Mouse (Mus musculus): Measurements from ENCODE around the gene Katnb1.

Katnb1 gene

DNA sequence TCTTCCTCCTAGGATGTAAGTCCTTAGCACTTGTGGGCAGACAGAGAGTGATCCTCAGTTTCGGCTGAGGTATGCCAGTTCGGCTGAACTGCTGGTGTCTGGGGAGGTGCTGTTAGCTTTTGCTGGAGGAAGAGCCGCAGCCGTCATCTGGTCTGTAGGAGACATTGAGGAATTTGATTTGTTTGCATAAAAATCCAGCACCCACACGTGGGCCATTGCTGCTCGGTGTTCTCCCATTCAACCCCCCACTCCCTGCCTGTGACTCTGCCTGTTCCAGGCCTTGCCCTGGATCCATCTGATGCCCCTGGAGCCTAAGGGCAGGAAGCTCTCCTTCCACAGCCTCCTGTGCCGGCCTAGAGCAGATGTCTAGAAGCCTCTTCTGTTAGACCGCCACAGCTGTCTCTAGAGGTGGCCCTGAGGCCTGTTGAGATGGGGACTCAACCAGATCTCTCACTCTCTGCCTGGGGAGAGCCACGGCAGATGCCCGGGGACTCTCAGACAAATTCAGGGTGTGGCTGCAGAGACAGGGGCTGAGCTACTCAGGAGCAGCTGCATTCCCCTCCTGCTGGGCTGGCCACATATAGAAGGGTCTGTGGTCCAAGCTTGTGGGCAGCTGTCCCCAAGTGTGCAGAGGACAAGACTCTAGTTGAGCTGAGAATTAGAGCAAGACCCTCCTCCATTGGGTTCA, 3.9 kb downstream of the Katnb1 start:
- no peak for DNase-seq (ENCODE audit: extremely low spot score, low spot score)

DNA sequence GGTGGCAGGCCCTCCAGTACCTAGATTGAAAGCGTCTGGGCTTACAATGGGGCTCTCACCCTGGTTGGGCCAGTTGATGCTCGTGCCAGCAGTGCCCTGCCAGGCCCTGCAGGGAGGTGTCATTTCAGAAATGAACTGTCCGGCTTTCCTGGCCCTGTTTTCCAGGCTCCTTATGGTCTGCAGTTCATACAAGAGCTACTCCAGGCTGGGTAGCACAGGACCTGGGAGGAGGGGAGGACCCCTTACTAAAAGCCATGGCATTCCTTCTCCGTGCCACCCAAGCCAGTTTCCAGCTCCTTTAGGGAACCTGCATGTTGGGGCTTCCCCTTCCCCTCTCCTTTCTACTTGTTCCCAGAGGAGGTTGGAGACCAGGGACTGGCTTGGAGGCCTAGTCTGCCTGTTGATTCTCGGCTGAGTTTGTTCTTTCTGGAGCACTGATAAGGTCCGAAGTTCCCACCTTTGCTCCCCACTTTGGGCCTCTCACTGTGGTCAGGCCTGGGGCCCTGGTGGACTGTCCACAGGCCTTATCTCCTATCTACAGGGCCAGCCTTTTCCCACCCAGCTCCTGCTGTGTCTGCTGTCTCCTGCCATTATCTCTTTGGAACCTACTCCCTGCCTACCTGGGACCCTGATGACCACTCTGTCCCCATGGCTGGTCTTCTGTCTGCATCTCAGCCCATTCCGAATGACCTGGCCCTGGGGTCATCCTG, 4.6 kb downstream of the Katnb1 start:
- no peak for DNase-seq (ENCODE audit: extremely low spot score, low spot score)

DNA sequence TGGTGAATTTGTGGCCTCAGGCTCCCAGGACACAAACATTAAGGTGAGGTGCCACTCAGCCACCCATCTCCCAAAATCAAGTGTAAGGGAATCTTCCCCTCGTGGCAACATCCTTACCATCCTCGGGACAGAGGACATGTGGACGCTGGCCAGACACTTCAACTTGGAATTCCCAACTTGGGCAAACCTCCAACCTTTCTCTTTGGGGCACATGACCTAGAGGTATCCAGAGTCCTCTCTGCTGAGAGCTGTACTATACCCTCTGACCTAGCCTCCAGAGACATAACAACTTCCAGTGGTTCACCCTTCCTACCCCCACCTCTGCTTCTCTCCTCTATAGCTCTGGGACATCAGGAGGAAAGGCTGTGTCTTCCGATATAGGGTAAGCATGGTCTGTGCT, 12.6 kb downstream of the Katnb1 start:
- DNase-seq (ENCODE audit: extremely low spot score, low spot score), result no peak

DNA sequence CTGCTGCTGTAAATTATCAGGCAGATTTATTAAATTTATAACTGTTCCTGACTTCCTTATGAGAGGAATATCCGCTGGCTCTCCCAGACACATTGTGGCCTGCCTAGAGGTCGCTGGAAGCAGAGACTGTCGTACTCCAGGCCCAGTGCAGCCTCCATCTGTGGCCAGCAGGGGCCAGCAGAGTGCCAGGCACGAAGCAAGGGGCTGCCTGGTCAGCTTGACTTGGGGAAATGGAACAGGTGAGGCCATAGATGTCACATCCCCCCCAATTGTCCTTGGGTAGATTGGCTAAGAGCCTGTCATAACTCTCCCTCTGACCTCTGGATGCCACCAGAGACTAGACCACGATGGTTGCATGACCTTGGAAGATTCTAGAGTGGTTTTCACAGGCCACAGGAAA, 18.0 kb downstream of the Katnb1 start:
- DNase-seq (ENCODE audit: extremely low spot score, low spot score), result peak; percentile 70

GRCm38 (mm10) chr8:95101972-95102371, 21.0 kb downstream of the Katnb1 start:
- no peak for DNase-seq (ENCODE audit: extremely low spot score, low spot score)

DNA sequence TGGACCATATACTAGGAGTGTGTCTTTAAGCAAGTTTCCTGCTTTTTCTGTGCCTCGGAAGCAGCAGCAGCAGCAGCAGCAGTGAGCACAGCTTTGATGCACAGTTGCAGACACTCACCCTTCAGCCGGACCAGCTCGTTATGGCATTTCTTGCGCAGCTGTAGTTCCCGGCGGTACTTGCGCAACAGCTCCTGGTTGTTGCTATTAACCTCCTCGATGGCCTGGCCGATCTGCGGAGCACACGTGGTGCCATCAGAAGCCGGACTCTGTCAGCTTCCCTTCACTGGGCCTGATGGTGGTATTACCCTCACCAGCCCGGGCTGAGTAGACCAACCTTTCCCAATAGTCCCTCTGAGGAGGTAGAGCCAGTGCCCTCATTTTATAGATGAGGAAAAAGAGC, 26.3 kb downstream of the Katnb1 start:
- no peak for DNase-seq (ENCODE audit: extremely low spot score, low spot score)

- DNase-seq (ENCODE audit: extremely low spot score, low spot score), result no peak
These were observed 31.6 kb downstream of the Katnb1 start for GRCm38 (mm10) chr8:95112594-95112993.

GRCm38 (mm10) chr8:95113108-95113507, 32.1 kb downstream of the Katnb1 start:
- DNase-seq (ENCODE audit: extremely low spot score, low spot score), result no peak

- no peak for DNase-seq (ENCODE audit: extremely low spot score, low spot score)
These were observed 32.8 kb downstream of the Katnb1 start for GRCm38 (mm10) chr8:95113750-95114149.

DNA sequence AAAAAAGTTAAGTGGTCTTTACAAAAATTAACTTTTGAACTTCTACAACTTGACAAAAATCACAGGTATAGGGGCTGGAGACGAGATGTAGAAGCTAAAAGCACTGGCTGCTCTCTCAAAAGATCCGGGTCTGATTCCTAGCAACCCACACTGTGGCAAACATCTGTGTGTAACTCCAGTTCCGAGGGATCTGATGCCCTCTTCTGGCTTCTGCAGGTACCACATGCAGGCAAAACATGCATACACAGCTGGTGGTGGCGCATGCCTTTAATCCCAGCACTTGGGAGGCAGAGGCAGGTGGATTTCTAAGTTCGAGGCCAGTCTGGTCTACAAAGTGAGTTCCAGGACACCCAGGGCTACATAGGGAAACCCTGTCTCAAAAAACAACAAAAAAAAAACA, 42.5 kb downstream of the Katnb1 start:
- no peak for DNase-seq (ENCODE audit: extremely low spot score, low spot score)

DNA sequence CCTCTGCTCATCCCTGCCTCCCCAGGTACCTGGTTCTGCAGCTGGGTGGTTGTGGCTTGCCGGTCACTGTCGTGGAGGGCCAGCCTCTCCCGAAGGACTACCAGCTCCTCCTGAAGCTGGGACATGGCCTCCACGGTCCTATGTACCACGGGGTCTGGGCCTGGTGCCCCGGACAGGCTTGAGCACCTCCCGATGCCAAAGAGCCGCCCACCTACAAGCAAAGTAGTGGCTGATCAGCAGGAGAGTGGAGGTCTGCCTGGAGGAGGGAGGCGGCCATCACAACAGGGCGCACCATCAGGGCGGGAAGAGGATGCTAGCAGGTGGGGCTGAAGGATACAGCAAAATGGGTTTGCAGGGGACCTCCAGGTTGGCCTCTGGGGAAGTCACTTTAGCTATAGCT, 45.5 kb downstream of the Katnb1 start:
- no peak for DNase-seq (ENCODE audit: extremely low spot score, low spot score)

DNA sequence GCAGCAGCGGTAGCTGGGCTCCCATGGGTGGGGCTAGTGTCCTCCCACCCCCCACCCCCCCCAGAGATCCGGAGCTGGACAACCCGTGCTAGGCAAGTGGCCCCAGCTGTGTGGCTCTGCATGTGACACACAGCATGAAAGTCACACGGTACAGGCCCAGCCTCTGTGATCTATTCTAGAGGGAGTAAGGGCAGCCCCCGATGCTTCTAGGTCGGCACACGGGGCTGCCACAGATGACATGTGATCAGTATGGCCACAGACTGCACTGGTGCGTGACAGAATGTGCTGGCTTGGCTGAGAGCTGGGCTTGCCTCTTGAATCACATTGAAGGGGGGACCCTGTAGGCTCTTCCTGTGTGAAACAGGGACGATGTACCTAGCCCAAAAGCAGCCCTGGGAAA, 46.7 kb downstream of the Katnb1 start:
- no peak for DNase-seq (ENCODE audit: extremely low spot score, low spot score)

DNA sequence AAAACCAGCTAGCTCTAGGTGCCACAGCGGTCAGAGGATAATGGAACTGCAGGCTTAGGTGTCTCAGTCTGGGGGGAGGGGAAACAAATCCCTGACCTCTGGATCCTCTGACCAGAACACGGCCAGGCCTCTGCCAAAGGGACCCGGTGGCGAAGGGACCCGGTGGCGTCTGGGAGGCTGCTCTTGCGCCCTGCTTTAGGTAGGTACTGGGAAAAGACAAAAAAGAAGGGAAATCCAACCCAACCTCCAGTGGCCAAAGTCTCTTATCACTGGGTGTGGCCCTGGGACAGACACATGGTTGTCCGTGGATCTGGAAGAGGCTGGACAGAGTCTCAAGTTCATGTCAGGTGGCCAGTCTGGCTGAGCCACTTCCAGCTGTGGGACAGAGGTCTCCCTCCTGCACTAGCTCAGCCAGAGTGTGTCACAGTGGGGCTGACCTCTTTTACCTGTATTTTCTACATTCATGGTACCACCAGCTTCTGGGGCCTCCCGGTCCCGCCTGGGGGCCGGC, 47.8 kb downstream of the Katnb1 start:
- DNase-seq (ENCODE audit: extremely low spot score, low spot score), result no peak

GRCm38 (mm10) chr8:95130966-95131537, 50.1 kb downstream of the Katnb1 start:
- DNase-seq (ENCODE audit: extremely low spot score, low spot score), result no peak

DNA sequence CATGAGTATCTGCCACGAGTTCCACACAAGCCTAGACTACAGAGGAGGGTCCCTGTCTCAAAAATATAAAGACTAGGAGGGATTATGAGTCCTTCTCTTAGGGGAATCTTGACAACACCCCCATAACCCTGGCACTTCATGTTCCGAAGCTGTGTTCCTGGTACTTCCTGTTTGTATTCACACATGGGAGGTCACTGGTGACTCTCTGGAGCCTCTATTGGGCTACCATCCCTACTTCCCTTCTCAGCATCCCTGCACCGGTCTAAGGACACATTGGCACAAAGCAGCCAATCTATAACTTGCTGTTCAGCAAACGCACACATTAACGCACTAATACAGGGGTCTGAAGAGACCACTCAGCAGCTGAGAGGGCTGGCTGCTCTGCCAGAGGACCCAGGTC, 51.0 kb downstream of the Katnb1 start:
- no peak for DNase-seq (ENCODE audit: extremely low spot score, low spot score)

GRCm38 (mm10) chr8:95134186-95134585, 53.2 kb downstream of the Katnb1 start:
- DNase-seq (ENCODE audit: extremely low spot score, low spot score), result no peak

DNA sequence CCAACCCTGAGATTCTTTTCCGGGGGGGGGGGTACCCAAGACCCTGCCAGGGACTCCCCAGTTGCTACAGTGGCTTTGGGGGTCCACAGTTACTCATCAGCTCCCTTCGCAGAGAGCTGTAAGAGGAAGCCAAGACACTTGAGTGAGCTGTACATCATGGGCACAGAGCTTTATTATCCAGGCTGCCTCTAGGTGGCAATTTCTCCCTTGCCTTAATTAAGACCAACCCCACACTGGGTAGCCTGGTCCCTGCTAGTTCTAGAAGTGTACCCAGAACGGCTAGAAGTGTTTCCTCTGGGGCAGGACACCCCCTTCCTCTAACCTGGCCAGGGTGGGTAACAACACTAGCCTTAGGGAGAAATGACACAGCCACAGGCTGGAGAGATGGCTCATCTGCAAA, 54.3 kb downstream of the Katnb1 start:
- DNase-seq (ENCODE audit: extremely low spot score, low spot score), result no peak

DNA sequence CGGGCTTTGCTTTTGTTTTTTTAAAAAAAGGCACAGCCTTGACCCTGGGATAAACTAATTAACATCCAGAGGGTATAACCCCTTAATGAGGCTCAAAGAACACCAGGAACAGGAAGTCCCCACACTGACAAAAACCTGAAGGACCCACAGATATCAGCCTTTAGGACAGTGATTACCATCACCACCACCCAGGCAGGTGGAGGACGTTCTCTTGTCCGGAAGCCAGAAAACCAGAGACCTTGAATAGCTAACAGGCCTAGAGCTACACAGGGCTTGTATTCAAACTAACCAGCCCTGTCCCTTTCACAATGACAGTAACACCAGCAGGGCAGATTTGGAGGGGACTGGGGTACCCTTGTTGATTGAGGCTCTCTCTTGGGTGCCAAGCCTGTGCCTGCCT, 55.2 kb downstream of the Katnb1 start:
- no peak for DNase-seq (ENCODE audit: extremely low spot score, low spot score)

- DNase-seq (ENCODE audit: extremely low spot score, low spot score), result no peak
These were observed 56.2 kb downstream of the Katnb1 start for GRCm38 (mm10) chr8:95137201-95137600.

DNA sequence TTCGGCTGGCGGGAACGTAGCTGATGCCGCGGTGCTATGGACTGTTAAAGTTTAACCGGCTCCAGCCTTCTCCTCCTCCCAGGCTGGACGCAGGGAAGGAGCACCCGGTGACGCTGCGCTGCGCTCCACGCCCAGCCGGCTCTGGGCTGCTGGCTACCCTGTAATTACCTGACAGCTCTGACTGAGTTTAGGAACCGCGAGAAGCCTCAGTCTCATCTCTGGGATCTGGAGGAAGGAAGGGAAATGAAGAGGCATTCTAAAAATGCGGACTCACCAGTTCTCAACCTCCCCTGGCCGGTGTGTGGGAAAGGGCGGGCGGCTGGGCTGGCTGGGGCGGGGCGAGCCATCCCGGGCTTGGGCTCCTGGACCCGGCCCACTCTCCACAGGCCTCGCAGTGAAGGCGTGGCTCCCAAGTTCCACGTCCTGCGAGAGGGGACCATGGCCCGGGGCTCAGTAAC, 56.7 kb downstream of the Katnb1 start:
- peak; percentile 48 for DNase-seq (ENCODE audit: extremely low spot score, low spot score)

- DNase-seq (ENCODE audit: extremely low spot score, low spot score), result no peak
These were observed 57.5 kb downstream of the Katnb1 start for GRCm38 (mm10) chr8:95138341-95139050.

DNA sequence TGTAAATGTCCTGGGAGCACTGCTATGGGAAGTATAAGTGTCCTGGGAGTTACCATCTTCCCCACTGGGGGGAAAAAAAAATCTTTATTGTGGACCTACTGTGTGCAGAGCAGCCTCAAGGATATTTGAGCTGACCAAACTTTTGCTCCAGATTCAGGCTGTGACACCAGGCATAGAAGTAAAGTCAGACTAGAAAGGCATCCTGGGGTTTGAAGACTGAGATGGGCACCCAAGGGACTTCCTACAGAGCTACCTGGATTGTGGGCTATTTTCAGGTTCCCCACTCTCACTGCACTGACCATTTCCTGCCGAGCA, 58.0 kb downstream of the Katnb1 start:
- no peak for DNase-seq (ENCODE audit: extremely low spot score, low spot score)

All from neural tube, embryonic 10.5 days (tissue).